Mouse (Mus musculus): Measurements from ENCODE around the gene Tmbim7. TPM values are rescaled to one million over a fixed set of nuclear protein-coding genes. Genes with fewer than 3 reads are reported as not detected.

The Tmbim7 gene
- total RNA-seq, 2 experiments from 2014 or later = not detected

- no peak for DNase-seq
Measured at GRCm38 (mm10) chr5:3665225-3665624, 14.2 kb downstream of the Tmbim7 start.

DNA sequence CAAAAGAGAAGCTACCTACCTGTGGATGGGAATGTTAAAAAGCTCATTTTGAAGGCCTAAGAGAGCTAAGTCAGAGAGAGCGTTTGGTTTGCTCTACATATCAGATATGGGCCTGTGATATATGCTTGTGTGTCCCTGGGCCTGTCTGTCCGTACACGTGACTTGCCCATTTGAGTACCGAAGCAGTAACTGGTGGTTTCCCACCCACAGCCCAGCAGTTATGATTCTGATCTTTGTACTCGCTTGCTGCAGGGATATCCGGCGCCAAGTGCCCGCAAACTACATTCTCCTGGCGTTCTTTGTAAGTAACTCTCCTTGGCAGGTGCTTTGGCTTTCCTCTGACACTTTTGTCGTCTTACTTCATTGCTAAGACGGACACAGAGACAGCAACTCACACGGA lies 15.6 kb downstream of the Tmbim7 start:
- no peak for DNase-seq

DNA sequence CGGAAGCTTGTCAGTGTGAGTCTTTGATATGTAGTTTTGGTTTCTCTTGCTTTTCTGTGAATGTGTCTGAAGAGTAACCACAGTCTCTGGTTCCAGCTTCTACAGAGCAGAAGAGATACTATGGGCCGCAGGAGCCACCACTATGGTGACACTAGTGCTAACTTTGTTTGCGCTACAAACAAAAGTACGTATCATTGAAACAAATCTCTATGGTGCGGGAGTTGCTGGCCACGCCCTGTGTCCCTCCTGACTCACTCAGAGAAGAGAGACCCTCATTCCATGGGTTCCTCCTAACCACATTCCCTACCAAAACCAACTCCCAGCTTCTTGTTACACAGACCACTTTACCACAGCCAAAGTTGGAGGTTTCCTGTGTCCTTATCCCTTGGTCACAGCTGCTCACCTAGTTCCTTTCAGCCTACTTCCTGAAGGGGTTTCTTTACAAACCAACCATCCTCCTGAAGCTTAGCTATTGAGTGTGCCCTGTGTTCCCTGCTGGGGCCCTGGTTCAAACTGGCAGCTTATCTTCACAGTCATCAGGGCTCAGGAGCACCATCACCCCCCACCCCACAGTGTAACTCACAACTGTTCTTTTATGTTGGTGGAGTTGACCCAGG lies 19.1 kb downstream of the Tmbim7 start:
- DNase-seq = no peak

GRCm38 (mm10) chr5:3688298-3688697 lies 37.3 kb downstream of the Tmbim7 start:
- no peak for DNase-seq

- no peak for DNase-seq
Measured at GRCm38 (mm10) chr5:3691283-3691682, 40.3 kb downstream of the Tmbim7 start.

DNA sequence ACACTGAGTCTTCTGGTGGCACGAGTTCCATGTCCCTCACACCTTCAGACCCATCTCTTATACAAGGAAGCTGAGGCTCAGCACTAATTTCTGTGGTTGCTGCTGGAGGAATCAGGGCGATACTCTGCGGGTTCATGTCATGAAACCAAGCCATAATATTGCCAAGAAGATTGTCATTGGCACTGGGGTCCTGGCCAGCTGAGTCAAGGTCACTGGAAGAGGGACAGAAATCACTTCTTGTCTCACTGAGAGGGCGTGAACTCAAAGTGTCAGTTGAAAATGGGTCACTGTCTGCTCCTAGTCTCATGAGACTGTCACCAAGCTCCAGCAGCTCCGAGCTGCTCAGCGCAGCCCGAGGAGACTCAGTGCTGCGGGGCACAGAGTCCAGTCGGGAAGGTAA lies 42.0 kb downstream of the Tmbim7 start:
- no peak for DNase-seq

DNA sequence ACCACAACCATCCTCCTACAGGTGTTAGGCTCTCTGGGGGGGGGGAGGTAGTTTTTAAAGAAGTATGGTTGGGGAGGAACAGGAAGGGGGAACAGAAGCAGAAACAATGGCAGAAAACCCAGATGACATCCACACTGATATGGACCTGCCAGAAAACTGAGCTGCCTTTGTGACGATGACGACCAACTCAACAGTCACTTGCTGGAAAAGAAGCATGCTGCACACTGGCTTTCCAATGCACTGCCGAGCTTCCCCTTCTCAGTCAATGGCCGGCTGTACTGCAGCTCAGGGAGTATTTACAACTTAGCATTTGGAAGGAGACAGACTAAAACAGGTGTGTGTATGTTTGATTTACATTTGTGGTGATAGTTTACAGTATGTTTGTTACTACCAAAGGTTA lies 44.2 kb downstream of the Tmbim7 start:
- no peak for DNase-seq

- DNase-seq = no peak
Measured at GRCm38 (mm10) chr5:3696031-3696430, 45.0 kb downstream of the Tmbim7 start.

DNA sequence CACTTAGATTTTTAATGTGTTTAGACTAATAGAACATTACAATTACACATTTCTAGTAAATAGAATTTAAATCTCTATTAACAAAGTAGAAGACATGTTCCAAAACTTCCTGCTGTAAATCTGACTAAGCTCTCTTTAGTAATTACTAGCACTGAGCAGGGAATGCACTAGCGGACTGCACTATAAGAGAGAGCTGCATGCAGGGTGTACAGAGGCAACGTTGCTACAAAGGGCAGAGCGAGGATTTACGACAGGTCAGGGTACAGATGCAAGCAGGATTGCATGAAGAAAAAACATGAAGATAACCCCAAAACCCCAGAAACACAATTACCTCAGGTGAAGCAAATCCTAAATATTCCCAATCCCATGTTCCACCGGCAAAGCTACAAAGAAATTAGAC lies 49.0 kb downstream of the Tmbim7 start:
- DNase-seq = no peak

DNA sequence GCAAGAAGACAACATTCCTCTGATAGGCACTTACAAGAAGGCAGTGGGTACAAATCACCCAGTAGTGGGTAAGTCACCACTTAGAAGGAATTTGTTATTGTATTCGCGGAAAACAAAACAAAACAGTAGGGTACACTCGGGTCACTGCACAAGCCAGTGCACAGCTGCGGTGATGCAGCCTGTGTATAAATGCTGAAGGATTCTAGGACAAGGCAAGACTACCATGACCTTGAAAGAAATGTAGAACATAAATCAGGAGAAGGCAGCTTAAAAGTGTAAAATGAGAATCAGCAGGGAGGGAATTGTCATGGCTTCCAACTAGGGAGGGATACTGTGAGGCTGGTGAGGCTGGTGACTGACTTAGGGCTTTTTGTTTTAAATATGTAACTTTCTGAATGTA lies 51.2 kb downstream of the Tmbim7 start:
- no peak for DNase-seq

DNA sequence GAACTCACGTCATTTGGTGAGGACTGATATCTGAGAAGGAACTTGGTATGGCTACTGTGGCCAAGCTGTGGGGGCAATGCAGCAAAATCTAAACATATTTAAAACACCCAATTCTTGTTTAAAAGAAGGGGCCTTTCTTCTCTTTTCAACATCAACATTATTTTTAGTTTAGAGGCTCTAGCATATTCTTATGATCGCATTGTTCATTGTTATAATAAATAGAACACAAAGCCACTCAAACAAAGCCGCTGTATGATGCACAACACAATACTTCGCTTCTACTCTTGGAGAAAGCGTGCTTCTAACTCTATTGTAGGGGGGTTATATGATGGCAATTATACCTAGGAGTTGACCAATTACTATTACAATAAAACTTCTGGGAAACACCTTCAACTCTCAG lies 64.8 kb downstream of the Tmbim7 start:
- no peak for DNase-seq

DNA sequence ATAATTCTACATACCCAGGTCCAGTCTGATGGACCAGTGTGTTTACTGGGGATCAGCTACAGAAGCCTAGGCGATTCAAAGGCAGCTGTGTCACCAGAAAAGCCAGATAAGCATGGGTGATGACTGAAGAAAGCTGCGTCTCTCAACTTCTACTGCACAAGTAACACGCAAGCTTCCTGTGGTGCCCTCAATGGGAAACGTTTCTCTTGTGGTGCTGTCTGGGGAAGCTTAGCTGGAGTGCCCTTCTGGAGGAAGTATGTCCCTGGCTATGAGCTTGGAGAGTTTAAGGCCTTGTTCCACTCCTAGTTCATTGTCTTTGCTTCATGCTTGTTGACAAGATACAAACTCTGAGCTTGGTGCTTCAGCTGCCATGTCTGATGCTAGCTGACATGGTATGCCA lies 68.4 kb downstream of the Tmbim7 start:
- DNase-seq = no peak

DNA sequence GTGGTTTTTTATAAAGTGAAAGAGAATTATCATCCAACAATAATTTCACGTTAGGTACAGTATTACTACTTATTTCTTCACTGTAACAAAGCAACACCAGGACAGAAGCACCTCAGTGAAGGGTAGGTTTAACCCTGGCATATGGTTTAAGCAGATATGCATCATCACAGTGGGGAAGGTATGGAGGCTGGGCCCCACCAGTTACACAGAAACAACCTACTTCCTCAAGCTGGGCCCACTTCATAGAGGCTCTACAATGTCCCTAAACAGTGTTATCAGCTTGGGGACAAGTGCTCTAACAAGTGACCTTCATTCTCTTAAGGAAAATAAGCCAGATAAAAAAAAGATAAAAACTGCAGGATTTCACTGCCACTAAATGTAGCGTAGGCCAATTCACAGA lies 71.9 kb downstream of the Tmbim7 start:
- DNase-seq = no peak

GRCm38 (mm10) chr5:3723415-3723814 lies 72.4 kb downstream of the Tmbim7 start:
- DNase-seq = no peak

GRCm38 (mm10) chr5:3725491-3725890 lies 74.5 kb downstream of the Tmbim7 start:
- no peak for DNase-seq

DNA sequence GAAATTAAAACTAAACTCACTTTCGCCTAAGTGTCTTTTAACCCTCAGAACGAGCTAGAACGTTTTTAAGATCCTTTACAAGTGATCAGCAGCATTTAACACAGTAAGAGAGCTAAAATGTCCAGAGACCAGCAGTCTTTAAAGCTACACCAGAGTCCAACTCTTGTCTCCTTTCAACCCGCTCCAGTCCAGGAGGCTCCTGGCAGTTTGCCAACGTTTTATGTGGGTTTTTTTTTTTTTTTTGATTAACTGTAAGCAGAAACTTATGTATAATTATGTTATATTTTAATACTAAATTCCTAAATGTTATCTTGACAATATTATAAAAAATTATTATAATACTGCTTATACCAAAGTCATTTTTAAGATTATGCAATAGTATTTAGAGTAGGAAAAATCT lies 77.8 kb downstream of the Tmbim7 start:
- DNase-seq = no peak

Small RNA genes within 50 kb of the gene (microRNA-seq; reads per million reads assigned to microRNA genes)
- gene Gm22926 = 0 reads per million in 2 experiments
- 0 reads per million in 2 experiments for gene Gm26238

Other genes with a start within 250 kb of the Tmbim7 start
- gene Fam133b, start 107.3 kb upstream of the Tmbim7 start, total RNA-seq (2021) = 10 to 100 TPM; 16.8 to 22.0 TPM
- 1 to 10 TPM; 4.6 to 8.2 TPM for gene 1700109H08Rik, start 79.6 kb upstream of the Tmbim7 start, total RNA-seq (2021)
- gene Pex1, start 55.1 kb upstream of the Tmbim7 start, total RNA-seq (2021) = 1 to 10 TPM; 8.1 to 9.6 TPM
- gene Rbm48, start 54.6 kb upstream of the Tmbim7 start, total RNA-seq (2021) = 1 to 10 TPM; 4.5 to 7.3 TPM
- gene Gatad1, start 6.0 kb downstream of the Tmbim7 start, total RNA-seq (2021) = 10 to 100 TPM; 81.1 to 81.8 TPM
- 10 to 100 TPM; 24.9 to 29.5 TPM for gene Ankib1, start 151.7 kb downstream of the Tmbim7 start, total RNA-seq (2021)
- 10 to 100 TPM; 16.4 to 23.7 TPM for gene Krit1, start 152.0 kb downstream of the Tmbim7 start, total RNA-seq (2021)
- gene Lrrd1, start 194.0 kb downstream of the Tmbim7 start, total RNA-seq (2021) = not detected
- gene Mterf1a, start 242.8 kb downstream of the Tmbim7 start, total RNA-seq (2021) = 1 to 10 TPM; 2.9 to 3.1 TPM

Data from gastrocnemius, postnatal 10 days (tissue).